Mouse (Mus musculus) testis, adult 10 weeks (tissue): ENCODE results near the gene Prickle2. TPM values are rescaled to one million over a fixed set of nuclear protein-coding genes. Genes with fewer than 3 reads are reported as not detected.

ENCODE experiments used
- polyA plus RNA-seq: library from polyadenylated mRNA; stranded (reverse); fragments of 350-450 nt; fragmentation: Illumina TruSeq; extraction: RNeasy Lipid Tissue Mini Kit (QIAGEN cat#74804); gene quantifications from one replicate; pipeline ENCODE4 v1.2.3, GENCODE M21; 2014; ENCODE audit warnings: low read depth, low replicate concordance

Gene Prickle2
- polyA plus RNA-seq = 1.3 TPM

GRCm38 (mm10) chr6:92706145-92706466 is at the start of gene Prickle2:
Gene Prickle2, minus strand, starts transcription at chr6:92706155.

Other genes with a start within 250 kb of the Prickle2 start
- 0.18 TPM for gene A730049H05Rik, start 110.3 kb upstream of the Prickle2 start, polyA plus RNA-seq
- gene Gm15737, start 163.2 kb upstream of the Prickle2 start, polyA plus RNA-seq = not detected
- 2.5 TPM for gene Adamts9, start 237.3 kb upstream of the Prickle2 start, polyA plus RNA-seq